Mouse (Mus musculus) urinary bladder, postnatal 14 days (tissue): ENCODE measurements around the gene Pth2r.
A peak's percentile ranks its signal among the peaks of the same experiment; 100 is the strongest.

Experiments
- DNase-seq: peaks from one replicate; pipeline ENCODE4 v3.0.0; 2021; ENCODE audit warnings: low spot score

The Pth2r gene

GRCm38 (mm10) chr1:65281756-65282155 is at the start of gene Pth2r:
Gene Pth2r, plus strand, starts transcription at chr1:65282056.
- DNase-seq: no peak

GRCm38 (mm10) chr1:65237712-65238111 is 44.1 kb upstream of the Pth2r start:
- no peak for DNase-seq

GRCm38 (mm10) chr1:65245637-65246036 is 36.2 kb upstream of the Pth2r start:
- DNase-seq: no peak

GRCm38 (mm10) chr1:65280461-65280860 is 1.4 kb upstream of the Pth2r start:
- no peak for DNase-seq

GRCm38 (mm10) chr1:65282766-65283165 is 910 bp downstream of the Pth2r start:
- peak; percentile 32 for DNase-seq

- DNase-seq: no peak
These were observed 26.6 kb downstream of the Pth2r start for GRCm38 (mm10) chr1:65308476-65308875.

- no peak for DNase-seq
These were observed 29.5 kb downstream of the Pth2r start for GRCm38 (mm10) chr1:65311214-65311933.

- DNase-seq: peak; percentile 15
These were observed 30.3 kb downstream of the Pth2r start for GRCm38 (mm10) chr1:65312118-65312517.

GRCm38 (mm10) chr1:65312896-65313295 is 31.0 kb downstream of the Pth2r start:
- DNase-seq: no peak

GRCm38 (mm10) chr1:65314054-65315021 is 32.5 kb downstream of the Pth2r start:
- no peak for DNase-seq

GRCm38 (mm10) chr1:65315022-65315407 is 33.2 kb downstream of the Pth2r start:
- no peak for DNase-seq

GRCm38 (mm10) chr1:65334026-65334425 is 52.2 kb downstream of the Pth2r start:
- no peak for DNase-seq

GRCm38 (mm10) chr1:65337768-65338167 is 55.9 kb downstream of the Pth2r start:
- DNase-seq: no peak

- no peak for DNase-seq
These were observed 58.4 kb downstream of the Pth2r start for GRCm38 (mm10) chr1:65340240-65340639.

- no peak for DNase-seq
These were observed 71.1 kb downstream of the Pth2r start for GRCm38 (mm10) chr1:65352979-65353378.

GRCm38 (mm10) chr1:65354153-65354552 is 72.3 kb downstream of the Pth2r start:
- DNase-seq: no peak

GRCm38 (mm10) chr1:65388328-65388727 is 106.5 kb downstream of the Pth2r start:
- DNase-seq: peak; percentile 17

- DNase-seq: no peak
These were observed 107.8 kb downstream of the Pth2r start for GRCm38 (mm10) chr1:65389621-65390020.

- DNase-seq: no peak
These were observed 125.6 kb downstream of the Pth2r start for GRCm38 (mm10) chr1:65407441-65407840.

GRCm38 (mm10) chr1:65420909-65421308 is 139.1 kb downstream of the Pth2r start:
- no peak for DNase-seq

- DNase-seq: no peak
These were observed 140.7 kb downstream of the Pth2r start for GRCm38 (mm10) chr1:65422501-65423010.
